Mouse (Mus musculus) bone marrow, adult 2 months (tissue): ENCODE data around the gene Xlr4a.
"Not testable (repeated sequence)": the region's sequence is repeated elsewhere in the genome, so short reads cannot be mapped to it uniquely, and the experiment has no call there.

ENCODE experiments used
- CTCF ChIP-seq: fragments of 200-500 bp; IDR thresholded peaks from 2 replicates; pipeline ENCODE4 v1.5.1; 2011; ENCODE audit warnings: low read length, control low read depth; ENCODE audit not compliant: control insufficient read depth, insufficient read depth
- POLR2A ChIP-seq: fragments of 200-500 bp; IDR thresholded peaks from 2 replicates; pipeline ENCODE4 v1.6.1; 2011; ENCODE audit warnings: low read depth, mild to moderate bottlenecking, control low read depth, low read length, borderline replicate concordance; ENCODE audit not compliant: control insufficient read depth

GRCm38 (mm10) chrX:73122859-73123829 is 40.9 kb upstream of the Xlr4a start:
- not testable (repeated sequence) for TF ChIP-seq CTCF, POLR2A
